ENCODE assay signal across 13 mouse cellular contexts in genomic region chr11:104267380-104267779, GRCm38 (mm10). TPM values are rescaled to one million over a fixed set of nuclear protein-coding genes. Genes with fewer than 3 reads are reported as not detected.
DNase-seq lines count a peak whose midpoint lies in the region; ATAC-seq and TF ChIP-seq lines count a peak whose summit lies in the region.
"Had no signal": no experiment of that assay in that cellular context is flagged by ENCODE, and none has a peak within 500 bp of the region (broad histone marks: within the 10 kb centered on the region; RNA-seq: fewer than 3 reads in every experiment).

No protein-coding gene starts in this region.

- peak overlapping the region; percentile 75 for H3K27ac ChIP-seq in heart, adult 2 months
- H3K27ac ChIP-seq in heart, embryonic 12.5 days (ENCODE audit: poor library complexity, severe bottlenecking) = no peak overlapping the region
- no peak overlapping the region for H3K27ac ChIP-seq in forebrain, embryonic 15.5 days (replicated peaks)
- H3K27ac ChIP-seq: liver, embryonic 15.5 days had no signal

- H3K79me2 ChIP-seq in heart, adult 2 months (replicated peaks; ENCODE audit: control insufficient read depth, insufficient read depth, low read length) = no peaks in the 10 kb centered on the region

- 48% methylated on average over 11 of the region's 11 CpGs for WGBS in heart, adult 2 months
- WGBS in heart, embryonic 12.5 days = 78% methylated on average over 11 of the region's 11 CpGs
- 87% methylated on average over 11 of the region's 11 CpGs for WGBS in forebrain, embryonic 15.5 days

- peak; percentile 50 to 75 for DNase-seq in heart, adult 2 months
- DNase-seq in right cerebral cortex, adult 18-20 months = peak; percentile 55
- no peak for DNase-seq in right cerebral cortex, postnatal 25 days
- peak; percentile 25 for DNase-seq in gastrocnemius, postnatal 10 days
- no peak for DNase-seq in lung, adult 18-20 months
- DNase-seq: cerebellum, adult 11-12 months; forebrain, postnatal 0 days; thymus, postnatal 25 days had no signal

- no peaks in the 10 kb centered on the region for H3K27me3 ChIP-seq in heart, adult 2 months (ENCODE audit: control insufficient read depth, insufficient read depth, low read length)
- no peaks in the 10 kb centered on the region for H3K27me3 ChIP-seq in heart, embryonic 12.5 days (replicated peaks)
- H3K27me3 ChIP-seq in forebrain, embryonic 15.5 days = no peaks in the 10 kb centered on the region
- H3K27me3 ChIP-seq: liver, embryonic 15.5 days had no signal

- TF ChIP-seq EP300 in heart, adult 2 months (IDR thresholded peaks at IDR 0.05; ENCODE audit: insufficient read depth, low read depth, low read length) = peak; percentile 74

- H3K36me3 ChIP-seq in heart, adult 2 months (ENCODE audit: control insufficient read depth, insufficient read depth, low read length) = no peaks in the 10 kb centered on the region
- H3K36me3 ChIP-seq in heart, embryonic 12.5 days = no peaks in the 10 kb centered on the region
- no peaks in the 10 kb centered on the region for H3K36me3 ChIP-seq in forebrain, embryonic 15.5 days
- H3K36me3 ChIP-seq: liver, embryonic 15.5 days had no signal

- no peak overlapping the region for H3K4me3 ChIP-seq in heart, adult 2 months
- H3K4me3 ChIP-seq in heart, embryonic 12.5 days = no peak overlapping the region
- H3K4me3 ChIP-seq in forebrain, embryonic 15.5 days = no peak overlapping the region
- H3K4me3 ChIP-seq: liver, embryonic 15.5 days; myocyte had no signal

- H3K4me1 ChIP-seq in heart, adult 2 months (ENCODE audit: control insufficient read depth, insufficient read depth, low read length) = peaks cover 2% of the 10 kb centered on the region; the same call in 1 of the 2 replicates
- 0 out of 2 replicates have a peak, but pooled peaks cover 3% of the 10 kb centered on the region for H3K4me1 ChIP-seq in heart, embryonic 12.5 days (replicated peaks)
- peaks cover 10% of the 10 kb centered on the region for H3K4me1 ChIP-seq in forebrain, embryonic 15.5 days
- H3K4me1 ChIP-seq: liver, embryonic 15.5 days had no signal

- ATAC-seq in heart, embryonic 12.5 days (ENCODE audit: insufficient number of reproducible peaks, low FRiP score) = no peak
- no peak for ATAC-seq in forebrain, embryonic 15.5 days (replicated peaks)
- ATAC-seq: forebrain, postnatal 0 days had no signal

- no peak for TF ChIP-seq POLR2A in heart, adult 2 months (IDR thresholded peaks at IDR 0.05; ENCODE audit: insufficient read depth, low read depth, low read length)

- no peak overlapping the region for H3K9ac ChIP-seq in heart, adult 2 months (ENCODE audit: low read depth, low read length)
- no peak overlapping the region for H3K9ac ChIP-seq in heart, embryonic 12.5 days
- H3K9ac ChIP-seq in forebrain, embryonic 15.5 days (replicated peaks) = no peak overlapping the region
- H3K9ac ChIP-seq: forebrain, postnatal 0 days; liver, embryonic 15.5 days had no signal

- no peak overlapping the region for H3K4me2 ChIP-seq in heart, embryonic 12.5 days
- no peak overlapping the region for H3K4me2 ChIP-seq in forebrain, embryonic 15.5 days (replicated peaks)
- H3K4me2 ChIP-seq: liver, embryonic 15.5 days had no signal

- no peak for TF ChIP-seq CTCF in heart, adult 2 months (IDR thresholded peaks at IDR 0.05)

- no peaks in the 10 kb centered on the region for H3K9me3 ChIP-seq in heart, embryonic 12.5 days (replicated peaks)
- H3K9me3 ChIP-seq in forebrain, embryonic 15.5 days = no peaks in the 10 kb centered on the region
- H3K9me3 ChIP-seq: liver, embryonic 15.5 days had no signal

- intact Hi-C loops in heart, adult 2 months (cut with DNase I) = no loop called here

RNA-seq across cellular contexts. Expression of gene Mapt, which starts 36.2 kb away (rescaled TPM):
- total RNA-seq in heart, adult 2 months (2021) = 10 to 100 TPM; 77.9 to 91.6 TPM
- 30.1 and 40.7 TPM in 2 replicates for polyA plus RNA-seq in heart, adult 2 months (2012; rRNA removed)
- polyA plus RNA-seq in heart, embryonic 12.5 days (2016; fragmentation: Nextera tagmentation; extraction: Ambion mirVana) = 0.41 and 0.98 TPM in 2 replicates
- 10 to 100 TPM; 54.8 to 62.2 TPM for total RNA-seq in gastrocnemius, postnatal 10 days (2021)
- polyA plus RNA-seq in forebrain, embryonic 15.5 days (2015; fragmentation: Nextera tagmentation; extraction: Ambion mirVana) = 672 and 718 TPM in 2 replicates
- total RNA-seq: megakaryocyte progenitor cell, adult 5-6 weeks had no signal

Comparison
In these comparisons a context has a peak if more than half of its experiments do, and no peak if none do; other contexts are left out.
1. DNase-seq: peak in heart, adult 2 months (2 of 2), right cerebral cortex, adult 18-20 months (single experiment) and gastrocnemius, postnatal 10 days (single experiment); none in right cerebral cortex, postnatal 25 days (single experiment) and lung, adult 18-20 months (0 of 2).
2. RNA of gene Mapt, which starts 36.2 kb away (polyA plus RNA-seq): 672 to 718 TPM in forebrain, embryonic 15.5 days; 30.1 to 40.7 TPM in heart, adult 2 months and 0.41 to 0.98 TPM in heart, embryonic 12.5 days; every median in the first group is over 10 times any median in the second.